Mouse (Mus musculus): ENCODE results near the gene Gm17617.

DNA sequence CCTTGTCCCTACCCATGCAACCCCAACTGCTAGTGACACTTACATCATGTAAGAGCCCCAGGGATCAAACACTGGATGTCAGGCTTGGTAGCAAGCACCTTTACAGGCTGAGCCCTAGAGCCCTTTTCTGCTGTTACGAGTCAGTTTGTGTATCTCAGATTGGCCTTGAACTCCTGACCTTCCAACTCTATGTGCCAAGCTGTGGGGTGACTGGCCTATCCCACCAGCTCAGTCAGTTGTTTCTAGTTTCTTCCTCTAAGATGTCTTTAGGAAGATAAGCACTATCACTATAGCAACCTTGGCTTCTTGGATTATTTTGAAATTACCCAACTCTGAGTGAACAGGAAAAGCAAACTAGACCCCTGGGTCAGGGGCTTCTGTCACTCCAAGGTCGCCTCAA lies 30.0 kb downstream of the Gm17617 start:
- no peak for TF ChIP-seq POLR2A (IDR thresholded peaks at IDR 0.05; ENCODE audit: borderline replicate concordance, control insufficient read depth, low read depth, low read length)
- TF ChIP-seq CTCF (IDR thresholded peaks at IDR 0.05; ENCODE audit: control insufficient read depth, insufficient read depth, low read length) = no peak

All from bone marrow, adult 2 months (tissue).